Mouse (Mus musculus): ENCODE results near the gene Bcor. TPM values are rescaled to one million over a fixed set of nuclear protein-coding genes. Genes with fewer than 3 reads are reported as not detected.
A peak's percentile ranks its signal among the peaks of the same experiment; 100 is the strongest.

Gene Bcor
- total and polyA plus RNA-seq, 2 experiments from 2014 or later = 10.3 to 22.6 TPM

- peak overlapping the region; percentile 64 for H3K4me2 ChIP-seq (ENCODE audit: low read depth, low read length)
- no peaks in the 10 kb centered on the region for H3K27me3 ChIP-seq (ENCODE audit: insufficient read depth, low read length)
- no peaks in the 10 kb centered on the region for H3K4me1 ChIP-seq (ENCODE audit: insufficient read depth, low read length)
- H3K4me3 ChIP-seq (ENCODE audit: low read length) = no peak overlapping the region
- no peak overlapping the region for H3K27ac ChIP-seq
- H3K36me3 ChIP-seq (ENCODE audit: insufficient read depth, low read length) = no peaks in the 10 kb centered on the region
- 11% methylated on average over 25 of the region's 25 CpGs for WGBS
- no peak for TF ChIP-seq CTCF (IDR thresholded peaks at IDR 0.05; ENCODE audit: low read depth)
- DNase-seq (ENCODE audit: low spot score) (no peak), ATAC-seq (no peak)
- no peaks in the 10 kb centered on the region for H3K9me3 ChIP-seq (ENCODE audit: low read length)
- H3K9ac ChIP-seq (replicated peaks; ENCODE audit: low read length) = no peak overlapping the region
Observed at GRCm38 (mm10) chrX:12157331-12157930, 2.7 kb downstream of the Bcor start.

DNA sequence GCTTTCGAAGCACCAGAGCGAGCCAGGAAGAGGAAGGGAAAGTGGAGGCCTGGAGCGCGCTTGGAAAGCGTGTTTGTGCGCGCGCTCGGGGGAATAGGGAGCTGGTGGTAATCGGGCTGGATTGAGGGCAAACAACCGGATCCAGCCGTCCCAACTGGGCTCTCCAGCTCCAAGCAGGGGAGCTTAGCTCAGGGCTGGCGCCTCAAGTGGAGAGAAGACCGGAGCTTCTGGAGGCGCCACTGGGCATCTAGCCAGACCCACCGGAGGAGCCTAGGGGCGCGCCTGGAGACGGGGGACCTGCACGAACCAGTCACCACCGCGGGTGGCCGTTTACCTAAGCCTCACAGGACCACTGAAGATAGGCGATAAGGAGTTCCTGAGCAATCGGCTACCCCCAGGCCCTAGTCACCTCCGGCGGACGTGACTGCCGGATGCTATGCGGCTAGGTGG, 4.3 kb downstream of the Bcor start:
- ATAC-seq (no peak), DNase-seq (ENCODE audit: low spot score) (no peak)
- TF ChIP-seq CTCF (IDR thresholded peaks at IDR 0.05; ENCODE audit: low read depth) = peak; percentile 34
- Histone ChIP-seq H3K27me3 (ENCODE audit: insufficient read depth, low read length) (no peaks in the 10 kb centered on the region), H3K4me2 (ENCODE audit: low read depth, low read length) (peak overlapping the region; percentile 53), H3K9ac (replicated peaks; ENCODE audit: low read length) (no peak overlapping the region), H3K4me1 (ENCODE audit: insufficient read depth, low read length) (no peaks in the 10 kb centered on the region), H3K4me3 (ENCODE audit: low read length) (peak overlapping the region; percentile 21), H3K27ac (no peak overlapping the region), H3K9me3 (ENCODE audit: low read length) (no peaks in the 10 kb centered on the region), H3K36me3 (ENCODE audit: insufficient read depth, low read length) (no peaks in the 10 kb centered on the region)
- WGBS = 9% methylated on average over 28 of the region's 30 CpGs

GRCm38 (mm10) chrX:12155068-12155840, 4.9 kb downstream of the Bcor start:
- 31% methylated on average over 27 of the region's 30 CpGs for WGBS
- Histone ChIP-seq H3K36me3 (ENCODE audit: insufficient read depth, low read length) (no peaks in the 10 kb centered on the region), H3K9ac (replicated peaks; ENCODE audit: low read length) (no peak overlapping the region), H3K9me3 (ENCODE audit: low read length) (no peaks in the 10 kb centered on the region), H3K4me1 (ENCODE audit: insufficient read depth, low read length) (no peaks in the 10 kb centered on the region), H3K4me2 (ENCODE audit: low read depth, low read length) (peak overlapping the region; percentile 53), H3K4me3 (ENCODE audit: low read length) (peak overlapping the region; percentile 21), H3K27ac (no peak overlapping the region), H3K27me3 (ENCODE audit: insufficient read depth, low read length) (no peaks in the 10 kb centered on the region; the same call in 1 of the 2 replicates)
- ATAC-seq = no peak
- no peak for DNase-seq (ENCODE audit: low spot score)
- TF ChIP-seq CTCF (IDR thresholded peaks at IDR 0.05; ENCODE audit: low read depth) = no peak

- Histone ChIP-seq H3K4me2 (ENCODE audit: low read depth, low read length) (no peak overlapping the region), H3K27ac (no peak overlapping the region)
Observed at GRCm38 (mm10) chrX:12153141-12154095, 6.7 kb downstream of the Bcor start.

DNA sequence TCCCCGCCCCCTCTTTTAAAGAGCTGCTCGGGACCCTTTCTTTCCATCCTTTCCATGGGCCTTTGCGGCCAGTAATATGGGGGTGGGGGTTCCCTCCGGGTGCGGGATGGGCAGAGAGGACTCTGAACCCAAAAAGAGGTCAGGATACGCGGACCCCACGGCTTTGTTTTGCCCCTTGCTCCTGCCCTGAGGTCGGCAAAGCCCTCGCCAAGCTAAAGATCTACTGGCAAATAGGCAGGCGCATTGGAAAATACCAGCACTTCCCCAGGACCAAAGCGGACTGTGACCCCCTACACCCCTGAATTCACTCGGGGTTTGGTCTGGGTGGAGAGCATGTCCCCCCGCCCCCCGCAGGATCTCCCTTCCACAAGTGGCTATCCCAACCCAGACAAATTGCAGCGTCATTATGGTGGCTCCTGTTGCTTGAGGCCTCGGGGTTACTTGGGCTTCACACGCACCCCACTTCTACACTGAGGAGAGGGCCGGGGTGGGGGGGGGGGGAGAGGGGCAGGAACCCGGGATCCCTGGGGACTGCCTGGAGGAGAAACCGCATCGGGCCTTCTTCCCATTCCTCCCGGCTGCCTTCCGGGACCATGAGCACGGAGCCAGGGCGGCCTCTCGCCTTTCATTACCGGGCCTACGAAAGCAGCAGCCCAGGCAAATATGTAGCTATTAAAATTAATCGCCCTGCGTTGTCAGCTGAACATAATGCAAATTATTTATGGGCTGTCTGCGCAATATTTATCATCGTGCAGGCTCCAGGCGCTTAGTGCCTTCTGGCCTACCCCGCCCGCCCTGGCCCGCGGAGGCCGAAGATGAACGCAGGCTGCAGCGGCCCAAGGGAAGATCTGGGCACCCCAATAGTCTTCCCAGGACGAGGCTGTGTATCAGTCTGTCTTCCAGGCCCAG, 7.9 kb downstream of the Bcor start:
- Histone ChIP-seq H3K36me3 (ENCODE audit: insufficient read depth, low read length) (no peaks in the 10 kb centered on the region), H3K4me1 (ENCODE audit: insufficient read depth, low read length) (no peaks in the 10 kb centered on the region), H3K4me3 (ENCODE audit: low read length) (peak overlapping the region; percentile 24), H3K9ac (replicated peaks; ENCODE audit: low read length) (no peak overlapping the region), H3K27ac (no peak overlapping the region; the same call in 1 of the 2 replicates), H3K27me3 (ENCODE audit: insufficient read depth, low read length) (no peaks in the 10 kb centered on the region; the same call in 1 of the 2 replicates), H3K9me3 (ENCODE audit: low read length) (no peaks in the 10 kb centered on the region), H3K4me2 (ENCODE audit: low read depth, low read length) (peak overlapping the region; percentile 55)
- WGBS = 20% methylated on average over 42 of the region's 42 CpGs
- TF ChIP-seq CTCF (IDR thresholded peaks at IDR 0.05; ENCODE audit: low read depth) = no peak
- DNase-seq (ENCODE audit: low spot score) (no peak), ATAC-seq (no peak)

More at GRCm38 (mm10) chrX:12153141-12154095, 6.7 kb downstream of the Bcor start:
- no peak for ATAC-seq
- H3K9me3 ChIP-seq (ENCODE audit: low read length) = no peaks in the 10 kb centered on the region
- TF ChIP-seq CTCF (IDR thresholded peaks at IDR 0.05; ENCODE audit: low read depth) = peak; percentile 25
- H3K27me3 ChIP-seq (ENCODE audit: insufficient read depth, low read length) = no peaks in the 10 kb centered on the region; the same call in 1 of the 2 replicates
- DNase-seq (ENCODE audit: low spot score) = no peak
- 28% methylated on average over 31 of the region's 31 CpGs for WGBS
- no peaks in the 10 kb centered on the region for H3K4me1 ChIP-seq (ENCODE audit: insufficient read depth, low read length)
- H3K4me3 ChIP-seq (ENCODE audit: low read length) = no peak overlapping the region
- no peaks in the 10 kb centered on the region for H3K36me3 ChIP-seq (ENCODE audit: insufficient read depth, low read length)
- H3K9ac ChIP-seq (replicated peaks; ENCODE audit: low read length) = no peak overlapping the region

All from hindbrain, postnatal 0 days (tissue).